Mouse (Mus musculus): ENCODE measurements around the gene Fam78a. TPM values are rescaled to one million over a fixed set of nuclear protein-coding genes. Genes with fewer than 3 reads are reported as not detected.

Gene Fam78a
- polyA plus RNA-seq, 1 experiment from 2014 or later, result 0.38 TPM

DNA sequence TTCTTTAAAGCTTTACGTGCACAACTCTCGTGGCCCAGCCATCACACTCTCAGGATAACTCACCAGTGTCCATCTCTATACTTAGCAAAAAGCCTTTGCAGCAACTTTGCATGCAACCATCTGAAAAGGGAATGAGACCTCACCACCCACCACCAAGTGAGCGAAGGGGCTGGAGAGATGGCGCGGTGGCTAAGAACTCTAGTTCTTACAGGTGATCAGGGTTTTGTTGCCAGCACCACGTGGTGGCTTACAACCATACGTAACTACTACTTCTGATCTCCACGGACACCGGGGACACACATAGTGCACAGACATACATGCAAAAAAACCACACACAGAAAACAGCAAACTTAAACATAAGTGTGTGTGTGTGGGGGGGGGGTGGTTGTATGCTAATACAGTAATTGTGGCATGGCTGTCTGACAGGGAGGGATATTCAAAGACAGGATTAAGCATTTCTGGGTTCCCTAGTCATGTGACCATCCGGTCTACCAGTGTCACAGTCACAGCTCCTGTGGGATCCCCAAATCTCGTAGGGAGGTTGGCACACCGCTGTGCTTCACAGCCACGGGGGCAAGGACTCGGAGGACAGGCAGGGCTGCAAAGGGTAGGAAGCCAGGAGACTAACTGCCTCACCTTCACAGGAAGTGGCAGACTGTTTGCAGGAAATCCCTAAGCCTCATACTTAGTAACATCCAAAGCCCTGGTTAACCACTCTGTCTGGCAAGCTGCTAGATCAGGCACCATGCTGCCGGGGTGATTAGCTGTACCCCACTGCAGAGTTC lies 21.8 kb downstream of the Fam78a start:
- H3K9me3 ChIP-seq, result no peaks in the 10 kb centered on the region
- no peaks in the 10 kb centered on the region; the same call in 1 of the 2 replicates for H3K4me1 ChIP-seq (replicated peaks)
- no peak for ATAC-seq
- no peak overlapping the region for H3K27ac ChIP-seq
- WGBS, result 90% methylated on average over 15 of the region's 15 CpGs
- peaks cover 16% of the 10 kb centered on the region for H3K27me3 ChIP-seq
- no peak overlapping the region for H3K4me2 ChIP-seq (replicated peaks)
- H3K36me3 ChIP-seq, result no peaks in the 10 kb centered on the region
- H3K9ac ChIP-seq (replicated peaks), result no peak overlapping the region
- H3K4me3 ChIP-seq (replicated peaks), result no peak overlapping the region

DNA sequence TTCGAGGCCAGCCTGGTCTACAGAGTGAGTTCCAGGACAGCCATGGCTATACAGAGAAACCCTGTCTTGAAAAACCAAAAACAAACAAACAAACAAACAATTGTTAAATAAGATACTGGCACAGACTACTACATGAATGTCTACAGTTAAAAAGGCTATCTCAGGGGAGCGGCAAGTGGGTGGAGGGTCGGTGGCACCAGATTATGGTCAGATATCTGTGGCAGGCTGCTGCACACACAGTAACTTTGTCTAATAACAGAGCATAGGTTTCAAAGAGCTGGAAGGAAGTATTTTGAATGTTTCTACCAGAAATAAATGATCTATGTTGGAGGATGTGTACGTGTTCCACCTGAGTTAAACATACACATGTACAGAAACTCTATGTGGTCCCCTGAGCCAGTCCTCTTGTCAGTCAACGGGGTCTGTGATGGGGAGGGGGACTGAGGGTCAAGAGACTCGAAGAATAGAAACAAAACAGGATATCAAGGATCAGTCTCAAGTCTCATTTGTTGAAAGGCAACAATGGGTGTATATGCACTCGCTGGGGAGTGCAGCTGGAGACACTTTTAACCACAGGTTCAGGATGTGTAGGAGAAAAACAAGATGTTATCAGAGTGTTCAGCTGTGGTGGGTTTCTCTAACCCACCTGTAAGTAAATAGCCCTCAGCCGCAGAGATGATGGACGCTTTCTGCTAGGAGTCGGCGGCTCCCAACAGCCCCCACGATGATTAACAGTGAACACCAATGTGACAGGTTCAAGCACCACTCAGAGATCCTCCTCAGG lies 22.7 kb downstream of the Fam78a start:
- no peaks in the 10 kb centered on the region for H3K9me3 ChIP-seq
- peaks cover 25% of the 10 kb centered on the region for H3K27me3 ChIP-seq
- ATAC-seq, result no peak
- H3K36me3 ChIP-seq, result no peaks in the 10 kb centered on the region
- 82% methylated on average over 12 of the region's 12 CpGs for WGBS
- no peak overlapping the region for H3K4me3 ChIP-seq (replicated peaks)
- no peak overlapping the region for H3K27ac ChIP-seq
- H3K4me1 ChIP-seq (replicated peaks), result no peaks in the 10 kb centered on the region; the same call in 1 of the 2 replicates
- no peak overlapping the region for H3K9ac ChIP-seq (replicated peaks)
- H3K4me2 ChIP-seq (replicated peaks), result no peak overlapping the region

DNA sequence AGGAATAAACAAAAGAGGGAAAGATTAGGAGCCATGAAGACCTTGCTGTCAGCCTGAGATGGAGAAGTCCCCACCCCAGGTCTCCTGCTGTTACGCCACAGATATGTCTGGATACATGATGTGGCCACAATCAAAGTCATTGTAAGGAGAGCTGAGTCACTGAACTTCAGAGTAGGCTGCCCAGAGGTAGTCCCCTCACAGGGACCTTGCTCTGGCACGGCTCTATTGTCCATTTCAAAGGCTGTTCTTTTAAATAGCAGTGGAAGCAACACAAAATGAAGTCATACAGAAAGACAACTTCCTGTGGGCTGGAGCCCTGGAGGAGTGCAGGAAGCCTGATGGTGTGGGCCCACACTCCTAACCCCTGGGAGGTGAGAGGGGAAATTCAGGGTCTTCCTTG lies 23.5 kb downstream of the Fam78a start:
- 70% methylated on average over 2 of the region's 2 CpGs for WGBS
- Histone ChIP-seq H3K4me2 (replicated peaks) (no peak overlapping the region), H3K27me3 (peaks cover 31% of the 10 kb centered on the region), H3K4me1 (replicated peaks) (no peaks in the 10 kb centered on the region; the same call in 1 of the 2 replicates), H3K4me3 (replicated peaks) (no peak overlapping the region), H3K9me3 (no peaks in the 10 kb centered on the region), H3K27ac (no peak overlapping the region), H3K36me3 (no peaks in the 10 kb centered on the region), H3K9ac (replicated peaks) (no peak overlapping the region)
- ATAC-seq, result no peak

DNA sequence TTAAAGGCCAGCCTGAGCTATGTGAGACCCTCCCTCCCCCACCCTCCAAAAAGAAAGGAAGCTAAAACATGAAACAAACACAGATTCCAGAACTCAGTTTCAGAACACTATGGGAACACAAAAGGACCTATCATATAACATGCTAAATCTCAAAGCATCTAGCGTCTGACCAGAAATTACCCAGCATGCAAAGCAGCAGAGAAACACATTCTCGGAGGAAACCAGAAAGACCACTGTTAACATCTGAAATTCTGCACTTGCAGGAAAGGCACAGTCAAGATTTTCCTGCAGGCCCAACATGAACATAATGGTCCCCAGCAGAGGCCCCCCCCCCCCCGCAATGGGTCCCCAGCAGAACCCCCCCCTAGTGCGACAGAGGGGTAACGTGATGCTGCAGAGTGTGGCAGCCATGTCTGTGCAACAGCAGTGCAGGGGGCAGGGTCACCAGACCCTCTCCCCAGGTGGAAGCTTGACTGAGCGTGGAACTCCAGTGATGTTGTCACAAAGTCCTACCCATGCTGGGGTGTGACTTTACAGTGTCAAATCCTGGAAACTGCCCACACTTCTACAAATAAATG lies 24.3 kb downstream of the Fam78a start:
- 68% methylated on average over 6 of the region's 6 CpGs for WGBS
- H3K9ac ChIP-seq (replicated peaks), result no peak overlapping the region
- no peak for ATAC-seq
- no peaks in the 10 kb centered on the region for H3K9me3 ChIP-seq
- no peaks in the 10 kb centered on the region for H3K36me3 ChIP-seq
- H3K4me2 ChIP-seq (replicated peaks), result no peak overlapping the region
- peaks cover 3% of the 10 kb centered on the region; the same call in 1 of the 2 replicates for H3K4me1 ChIP-seq (replicated peaks)
- no peak overlapping the region for H3K4me3 ChIP-seq (replicated peaks)
- H3K27ac ChIP-seq, result no peak overlapping the region
- peaks cover 31% of the 10 kb centered on the region for H3K27me3 ChIP-seq

DNA sequence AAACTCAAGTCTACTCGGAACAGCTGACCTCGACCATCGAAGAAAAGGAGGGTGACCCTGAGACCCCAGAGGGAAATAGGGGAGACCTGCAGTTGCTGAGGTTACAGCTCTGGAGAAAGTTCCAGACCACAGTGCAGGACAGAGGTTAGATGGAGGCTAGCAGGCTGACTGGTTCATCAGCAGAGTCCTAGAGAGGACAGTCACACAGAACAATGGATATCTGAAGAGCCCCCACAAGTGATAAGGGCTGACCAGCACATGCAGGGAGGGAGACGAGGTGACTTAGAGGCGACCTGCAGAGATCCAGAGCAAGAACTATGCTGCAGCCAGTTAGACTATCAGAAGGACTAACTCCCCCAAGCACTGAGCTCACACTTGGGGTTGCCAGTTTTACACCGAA lies 25.0 kb downstream of the Fam78a start:
- peaks cover 31% of the 10 kb centered on the region for H3K27me3 ChIP-seq
- no peak overlapping the region for H3K27ac ChIP-seq
- H3K9me3 ChIP-seq, result no peaks in the 10 kb centered on the region
- no peak overlapping the region for H3K9ac ChIP-seq (replicated peaks)
- H3K4me3 ChIP-seq (replicated peaks), result no peak overlapping the region
- H3K4me2 ChIP-seq (replicated peaks), result no peak overlapping the region
- H3K36me3 ChIP-seq, result no peaks in the 10 kb centered on the region
- H3K4me1 ChIP-seq (replicated peaks), result 0 out of 2 replicates have a peak, but pooled peaks cover 3% of the 10 kb centered on the region
- no peak for ATAC-seq
- 80% methylated on average over 6 of the region's 6 CpGs for WGBS

DNA sequence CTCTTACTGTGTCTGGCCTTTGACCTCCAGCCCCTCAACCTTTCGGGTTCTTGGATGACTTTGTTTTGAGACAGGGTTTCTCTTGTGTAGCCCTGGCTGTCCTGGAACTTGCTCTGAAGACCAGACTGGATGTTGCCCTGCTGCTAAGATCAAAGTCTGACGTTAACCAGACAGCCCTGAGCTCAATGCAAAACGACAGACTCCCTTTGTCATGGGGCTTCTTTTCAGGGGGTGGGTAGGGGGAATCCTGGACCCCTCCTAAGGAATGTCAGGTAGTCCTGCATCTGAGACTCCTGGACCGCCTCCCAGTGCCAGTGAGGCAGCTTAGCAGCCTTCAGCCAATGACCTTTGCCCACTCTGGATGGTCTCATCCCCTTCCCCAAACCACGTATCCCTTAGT lies 25.9 kb downstream of the Fam78a start:
- ATAC-seq, result no peak
- Histone ChIP-seq H3K9ac (replicated peaks) (no peak overlapping the region), H3K4me3 (replicated peaks) (no peak overlapping the region), H3K9me3 (no peaks in the 10 kb centered on the region), H3K36me3 (peaks cover 3% of the 10 kb centered on the region; the same call in 1 of the 2 replicates), H3K4me1 (replicated peaks) (0 out of 2 replicates have a peak, but pooled peaks cover 3% of the 10 kb centered on the region), H3K27ac (no peak overlapping the region), H3K4me2 (replicated peaks) (no peak overlapping the region), H3K27me3 (peaks cover 31% of the 10 kb centered on the region)
- 44% methylated on average over 5 of the region's 5 CpGs for WGBS

DNA sequence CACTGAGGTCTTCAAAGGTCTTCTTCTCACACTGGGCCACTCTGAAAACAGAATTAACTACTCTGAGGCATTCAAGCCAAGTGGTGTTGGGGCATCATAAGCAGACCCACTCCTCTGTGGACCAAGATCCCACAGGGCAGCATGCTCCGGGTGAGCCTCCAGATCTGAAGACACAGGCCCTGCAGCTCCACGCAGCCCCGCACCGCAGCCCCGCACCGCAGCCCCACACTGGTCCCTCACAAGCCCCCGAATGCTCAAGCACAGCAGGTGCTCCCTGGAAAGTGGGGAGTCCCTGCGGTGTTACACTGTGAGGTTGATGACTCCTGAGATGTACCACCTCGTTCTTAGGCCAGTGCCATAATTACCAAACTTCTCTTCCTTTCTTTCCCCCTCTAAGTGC lies 26.4 kb downstream of the Fam78a start:
- 73% methylated on average over 9 of the region's 9 CpGs for WGBS

DNA sequence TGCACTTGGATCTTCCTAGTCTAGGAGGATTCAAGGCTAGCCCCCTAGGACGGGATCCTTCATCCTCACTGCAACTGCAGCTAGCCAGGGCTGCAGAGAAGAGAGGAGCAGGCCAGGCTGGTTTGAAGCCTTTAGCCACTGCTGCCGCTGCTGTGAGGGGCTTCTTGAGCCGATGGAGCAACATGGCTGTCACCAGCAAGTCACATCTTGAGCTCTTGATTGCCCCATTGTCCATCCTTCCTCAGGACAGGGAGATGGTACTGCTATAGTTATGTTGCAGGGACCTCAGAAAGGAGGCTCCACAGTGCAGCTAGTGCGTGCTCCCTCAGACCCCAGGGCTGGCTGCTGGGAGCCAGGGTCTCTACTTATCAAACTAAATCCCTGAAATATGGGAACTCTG lies 26.9 kb downstream of the Fam78a start:
- H3K4me1 ChIP-seq (replicated peaks), result 0 out of 2 replicates have a peak, but pooled peaks cover 3% of the 10 kb centered on the region
- WGBS, result 83% methylated on average over 4 of the region's 4 CpGs
- H3K4me3 ChIP-seq (replicated peaks), result no peak overlapping the region
- no peak for ATAC-seq
- H3K9me3 ChIP-seq, result no peaks in the 10 kb centered on the region
- H3K27me3 ChIP-seq, result peaks cover 31% of the 10 kb centered on the region
- no peak overlapping the region for H3K27ac ChIP-seq
- peaks cover 8% of the 10 kb centered on the region; the same call in 1 of the 2 replicates for H3K36me3 ChIP-seq
- H3K9ac ChIP-seq (replicated peaks), result no peak overlapping the region
- no peak overlapping the region for H3K4me2 ChIP-seq (replicated peaks)

More for the DNA sequence above, 26.4 kb downstream of the Fam78a start:
- Histone ChIP-seq H3K4me2 (replicated peaks) (no peak overlapping the region), H3K9ac (replicated peaks) (no peak overlapping the region), H3K36me3 (peaks cover 7% of the 10 kb centered on the region; the same call in 1 of the 2 replicates), H3K4me1 (replicated peaks) (0 out of 2 replicates have a peak, but pooled peaks cover 3% of the 10 kb centered on the region), H3K27me3 (peaks cover 31% of the 10 kb centered on the region), H3K9me3 (no peaks in the 10 kb centered on the region), H3K27ac (no peak overlapping the region), H3K4me3 (replicated peaks) (no peak overlapping the region)
- ATAC-seq, result no peak

DNA sequence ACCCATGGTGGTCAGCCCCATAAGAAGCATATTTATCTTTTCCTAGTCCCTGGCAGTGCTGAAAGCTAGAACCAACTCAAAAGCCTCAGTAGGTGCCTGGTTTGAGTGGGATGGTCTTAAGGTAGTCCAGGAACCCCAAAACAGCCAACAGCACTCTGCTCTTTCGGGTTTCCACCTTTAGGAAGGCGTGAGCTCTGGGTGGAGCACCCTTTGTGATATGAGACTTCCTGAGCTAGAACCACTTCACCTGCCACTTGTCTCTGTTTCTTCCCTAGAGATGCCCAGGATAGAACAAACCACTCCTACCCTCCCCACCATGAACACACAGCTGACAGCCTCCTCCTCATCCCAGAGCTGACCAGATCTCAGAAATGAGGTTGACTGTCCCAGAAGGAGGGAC lies 27.3 kb downstream of the Fam78a start:
- Histone ChIP-seq H3K9me3 (no peaks in the 10 kb centered on the region), H3K4me2 (replicated peaks) (no peak overlapping the region), H3K9ac (replicated peaks) (no peak overlapping the region), H3K4me1 (replicated peaks) (0 out of 2 replicates have a peak, but pooled peaks cover 3% of the 10 kb centered on the region), H3K4me3 (replicated peaks) (no peak overlapping the region), H3K36me3 (peaks cover 11% of the 10 kb centered on the region), H3K27ac (no peak overlapping the region), H3K27me3 (peaks cover 31% of the 10 kb centered on the region)
- no peak for ATAC-seq
- 87% methylated on average over 2 of the region's 2 CpGs for WGBS

DNA sequence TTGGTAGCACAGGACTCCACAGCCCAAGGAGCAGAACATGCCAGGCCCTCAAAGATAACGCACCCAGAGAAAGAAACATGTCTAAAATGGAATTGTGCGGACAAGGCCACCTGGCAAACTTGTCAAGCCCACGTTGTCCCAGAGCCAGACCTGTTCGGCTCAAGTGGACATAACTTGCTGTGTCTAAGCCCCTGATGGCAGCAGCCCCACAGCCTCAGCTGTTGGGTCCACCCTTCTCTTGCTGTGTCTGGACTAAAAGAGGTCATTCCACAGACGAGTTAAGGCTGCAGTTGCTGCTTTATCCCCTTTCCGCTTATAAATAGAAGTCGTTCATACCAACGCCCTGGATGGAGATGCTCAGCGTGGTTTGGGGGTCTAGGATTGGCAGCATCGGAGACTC lies 28.1 kb downstream of the Fam78a start:
- Histone ChIP-seq H3K27me3 (peaks cover 31% of the 10 kb centered on the region), H3K36me3 (peaks cover 20% of the 10 kb centered on the region), H3K27ac (no peak overlapping the region), H3K4me1 (replicated peaks) (0 out of 2 replicates have a peak, but pooled peaks cover 3% of the 10 kb centered on the region), H3K4me3 (replicated peaks) (no peak overlapping the region), H3K9me3 (no peaks in the 10 kb centered on the region), H3K9ac (replicated peaks) (no peak overlapping the region), H3K4me2 (replicated peaks) (no peak overlapping the region)
- WGBS, result 89% methylated on average over 10 of the region's 10 CpGs
- no peak for ATAC-seq

DNA sequence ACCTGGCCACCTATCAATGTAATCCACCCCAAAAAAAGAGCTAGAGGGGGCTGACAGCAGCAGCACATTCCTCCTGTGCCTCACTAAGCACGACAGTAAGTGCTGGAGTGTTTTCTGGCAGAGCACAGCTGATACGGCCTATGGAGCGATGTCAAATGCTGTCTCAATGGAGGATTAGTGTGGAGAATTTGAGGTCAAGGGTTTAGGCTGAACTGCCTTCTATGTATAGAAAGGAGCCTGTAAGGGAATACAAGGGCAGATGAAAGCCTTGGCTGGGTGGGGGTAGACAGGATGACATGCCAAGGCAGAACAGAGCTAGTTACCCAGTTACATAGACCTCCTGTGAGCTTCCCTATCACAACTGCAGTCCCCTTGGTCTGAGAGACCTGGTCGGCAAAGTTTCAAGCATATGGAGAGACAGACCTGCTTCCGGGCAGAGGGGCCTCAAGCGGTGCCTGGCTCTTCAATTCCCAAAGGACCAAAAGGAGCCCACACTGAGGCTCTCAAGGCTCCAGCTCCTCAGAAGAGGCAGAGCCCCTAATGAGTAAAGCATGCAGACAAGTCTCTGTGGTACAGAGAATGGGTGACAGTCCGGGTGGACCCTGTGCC lies 29.2 kb downstream of the Fam78a start:
- Histone ChIP-seq H3K36me3 (peaks cover 30% of the 10 kb centered on the region), H3K27ac (no peak overlapping the region), H3K9ac (replicated peaks) (no peak overlapping the region; the same call in 1 of the 2 replicates), H3K4me1 (replicated peaks) (0 out of 2 replicates have a peak, but pooled peaks cover 3% of the 10 kb centered on the region), H3K27me3 (peaks cover 24% of the 10 kb centered on the region), H3K4me2 (replicated peaks) (no peak overlapping the region), H3K9me3 (no peaks in the 10 kb centered on the region), H3K4me3 (replicated peaks) (no peak overlapping the region)
- ATAC-seq, result peak; percentile 27; the same call in 1 of the 2 replicates
- WGBS, result 36% methylated on average over 7 of the region's 7 CpGs
